Comparison of ENCODE assay signal across 8 mouse cellular contexts in genomic region chr6:72898244-72899200, GRCm38 (mm10). TPM values are rescaled to one million over a fixed set of nuclear protein-coding genes. Genes with fewer than 3 reads are reported as not detected.
DNase-seq lines count a peak whose midpoint lies in the region; ATAC-seq and TF ChIP-seq lines count a peak whose summit lies in the region.

No protein-coding gene starts in this region.

- H3K4me3 ChIP-seq in embryonic facial prominence, embryonic 12.5 days = peak overlapping the region; percentile 96
- H3K4me3 ChIP-seq in heart, embryonic 10.5 days = peak overlapping the region; percentile 97
- peak overlapping the region; percentile 77 to 78 for H3K4me3 ChIP-seq in liver, embryonic 14.5 days (ENCODE audit: insufficient read depth in 1 of 2, low read depth in 2 of 2, low read length in 2 of 2)
- H3K4me3 ChIP-seq in stomach, embryonic 15.5 days (replicated peaks) = peak overlapping the region; percentile 95

- peak overlapping the region; percentile 99 for H3K27ac ChIP-seq in embryonic facial prominence, embryonic 12.5 days
- peak overlapping the region; percentile 100 for H3K27ac ChIP-seq in heart, embryonic 10.5 days
- H3K27ac ChIP-seq in liver, embryonic 14.5 days = peak overlapping the region; percentile 88
- H3K27ac ChIP-seq in stomach, embryonic 15.5 days = peak overlapping the region; percentile 98

- H3K36me3 ChIP-seq in embryonic facial prominence, embryonic 12.5 days = 0 out of 2 replicates have a peak, but pooled peaks cover 3% of the 10 kb centered on the region
- H3K36me3 ChIP-seq in heart, embryonic 10.5 days = no peaks in the 10 kb centered on the region; the same call in 1 of the 2 replicates
- H3K36me3 ChIP-seq in liver, embryonic 14.5 days (replicated peaks; ENCODE audit: control insufficient read depth, insufficient read depth, low read depth) = peaks cover 3% of the 10 kb centered on the region; the same call in 1 of the 2 replicates
- H3K36me3 ChIP-seq in stomach, embryonic 15.5 days = no peaks in the 10 kb centered on the region

- no peak for TF ChIP-seq CTCF in liver, embryonic 14.5 days (IDR thresholded peaks at IDR 0.05; ENCODE audit: low read depth)

- H3K4me2 ChIP-seq in embryonic facial prominence, embryonic 12.5 days (replicated peaks) = peak overlapping the region; percentile 70
- H3K4me2 ChIP-seq in liver, embryonic 14.5 days (ENCODE audit: low read depth) = peak overlapping the region; percentile 92
- peak overlapping the region; percentile 55 for H3K4me2 ChIP-seq in stomach, embryonic 15.5 days

- H3K9ac ChIP-seq in embryonic facial prominence, embryonic 12.5 days = peak overlapping the region; percentile 99
- peak overlapping the region; percentile 85 for H3K9ac ChIP-seq in liver, embryonic 14.5 days (replicated peaks)
- H3K9ac ChIP-seq in stomach, embryonic 15.5 days = peak overlapping the region; percentile 100

- no peak for TF ChIP-seq EP300 in liver, embryonic 14.5 days (IDR thresholded peaks at IDR 0.05; ENCODE audit: low read depth)

- H3K4me1 ChIP-seq in embryonic facial prominence, embryonic 12.5 days = peaks cover 23% of the 10 kb centered on the region
- H3K4me1 ChIP-seq in heart, embryonic 10.5 days = peaks cover 43% of the 10 kb centered on the region
- peaks cover 7 to 16% of the 10 kb centered on the region in 2 experiments for H3K4me1 ChIP-seq in liver, embryonic 14.5 days (replicated peaks; ENCODE audit: control insufficient read depth in 2 of 2, insufficient read depth in 2 of 2, low read length in 1 of 2)
- peaks cover 16% of the 10 kb centered on the region for H3K4me1 ChIP-seq in stomach, embryonic 15.5 days

- H3K9me3 ChIP-seq in embryonic facial prominence, embryonic 12.5 days = no peaks in the 10 kb centered on the region
- H3K9me3 ChIP-seq in heart, embryonic 10.5 days = no peaks in the 10 kb centered on the region
- no peaks in the 10 kb centered on the region for H3K9me3 ChIP-seq in liver, embryonic 14.5 days (ENCODE audit: control insufficient read depth, low read length)
- H3K9me3 ChIP-seq in stomach, embryonic 15.5 days = no peaks in the 10 kb centered on the region

- peak; percentile 44 for DNase-seq in 416B (ENCODE audit: low read depth)
- peak; percentile 67 for DNase-seq in adrenal gland, postnatal 25 days
- peak; percentile 81 for DNase-seq in heart, embryonic 10.5 days (ENCODE audit: low spot score)
- peak; percentile 50 for DNase-seq in kidney, adult 9 months
- peak in 2 of 3 experiments; percentile 42 to 45 for DNase-seq in liver, embryonic 14.5 days (ENCODE audit: low read depth in 3 of 3, low spot score in 3 of 3)
- DNase-seq in neural tube, embryonic 10.5 days (ENCODE audit: extremely low spot score, low spot score) = peak; percentile 75

- under 1% methylated on average over 69 of the region's 71 CpGs for WGBS in embryonic facial prominence, embryonic 12.5 days
- WGBS in heart, embryonic 10.5 days = under 1% methylated on average over 71 of the region's 71 CpGs
- WGBS in liver, embryonic 14.5 days (ENCODE audit: insufficient replicate concordance) = under 1% methylated on average over 56 of the region's 71 CpGs
- under 1% methylated on average over 69 of the region's 71 CpGs for WGBS in stomach, embryonic 15.5 days

- H3K27me3 ChIP-seq in embryonic facial prominence, embryonic 12.5 days = no peaks in the 10 kb centered on the region
- no peaks in the 10 kb centered on the region for H3K27me3 ChIP-seq in heart, embryonic 10.5 days (ENCODE audit: insufficient read depth, poor library complexity, severe bottlenecking)
- H3K27me3 ChIP-seq in liver, embryonic 14.5 days (ENCODE audit: control insufficient read depth, insufficient read depth, low read length) = no peaks in the 10 kb centered on the region
- H3K27me3 ChIP-seq in stomach, embryonic 15.5 days (replicated peaks) = no peaks in the 10 kb centered on the region

- ATAC-seq in embryonic facial prominence, embryonic 12.5 days (ENCODE audit: insufficient number of reproducible peaks, insufficient read depth, low FRiP score, low TSS enrichment) = peak; percentile 50; the same call in 1 of the 2 replicates
- peak; percentile 67 for ATAC-seq in liver, embryonic 14.5 days (ENCODE audit: insufficient read depth)
- peak; percentile 41 for ATAC-seq in stomach, embryonic 15.5 days (ENCODE audit: insufficient read depth, low FRiP score, low read depth)

RNA-seq across cellular contexts. Expression of gene Kcmf1, which starts 1.3 kb away (rescaled TPM):
- total RNA-seq in adrenal gland, postnatal 25 days (2021) = 81.8 and 83.5 TPM in 2 replicates
- polyA plus RNA-seq in embryonic facial prominence, embryonic 12.5 days (2016; fragmentation: Nextera tagmentation; extraction: Ambion mirVana) = 48.0 and 57.3 TPM in 2 replicates
- polyA plus RNA-seq in heart, embryonic 10.5 days (2016; fragmentation: Nextera tagmentation; extraction: Ambion mirVana) = 37.4 and 37.7 TPM in 2 replicates
- 23.1 and 27.7 TPM in 2 replicates for polyA plus RNA-seq in liver, embryonic 14.5 days (2012; rRNA removed)
- polyA plus RNA-seq in liver, embryonic 14.5 days (2014; fragmentation: Nextera tagmentation; extraction: Ambion mirVana) = 29.5 and 34.4 TPM in 2 replicates
- polyA plus RNA-seq in stomach, embryonic 15.5 days (2015; fragmentation: Nextera tagmentation; extraction: Ambion mirVana) = 46.2 and 50.7 TPM in 2 replicates

Comparison
In these comparisons a context has a peak if more than half of its experiments do, and no peak if none do; other contexts are left out.
1. Peak in every context shown above with its lines: DNase-seq, ATAC-seq, H3K4me3 ChIP-seq and H3K27ac ChIP-seq.